Mouse (Mus musculus) midbrain, embryonic 14.5 days (tissue): ENCODE measurements around the gene Phf3. TPM values are rescaled to one million over a fixed set of nuclear protein-coding genes. Genes with fewer than 3 reads are reported as not detected.

ENCODE experiments used
- ATAC-seq: fragments of 200-750 bp; cut with Nextera tagmentation; 2 replicates; pipeline ENCODE4 v1.8.0; 2017; ENCODE audit warnings: moderate number of reproducible peaks, moderate library complexity; ENCODE audit not compliant: low FRiP score, low TSS enrichment
- DNase-seq: peaks from one replicate; pipeline ENCODE4 v3.0.0-alpha.2; 2015
- H3K27ac ChIP-seq: fragments of 300-500 bp; sonication (generic); replicated peaks from 2 replicates; pipeline ENCODE4 v1.5.1; 2014; ENCODE audit warnings: mild to moderate bottlenecking, low read depth, low read length, moderate library complexity
- H3K27me3 ChIP-seq: fragments of 300-500 bp; sonication (generic); 2 replicates; pipeline ENCODE4 v1.6.1; 2014; ENCODE audit warnings: low read length, control low read depth, mixed read lengths; ENCODE audit not compliant: control insufficient read depth, insufficient read depth
- H3K36me3 ChIP-seq: fragments of 300-500 bp; sonication (generic); 2 replicates; pipeline ENCODE4 v1.6.1; 2014; ENCODE audit warnings: low read length, control low read depth; ENCODE audit not compliant: control insufficient read depth, insufficient read depth
- H3K4me1 ChIP-seq: fragments of 300-500 bp; sonication (generic); 2 replicates; pipeline ENCODE4 v1.6.1; 2014; ENCODE audit warnings: mild to moderate bottlenecking, antibody characterized with exemption, low read length, control low read depth; ENCODE audit not compliant: control insufficient read depth, insufficient read depth
- H3K4me2 ChIP-seq: fragments of 300-500 bp; sonication (generic); 2 replicates; pipeline ENCODE4 v1.6.1; 2014; ENCODE audit warnings: mild to moderate bottlenecking, low read length, moderate library complexity
- H3K4me3 ChIP-seq: fragments of 300-500 bp; sonication (generic); replicated peaks from 2 replicates; pipeline ENCODE4 v1.5.1; 2014; ENCODE audit warnings: low read depth, low read length
- H3K9ac ChIP-seq: fragments of 300-500 bp; sonication (generic); replicated peaks from 2 replicates; pipeline ENCODE4 v1.6.1; 2014; ENCODE audit warnings: mild to moderate bottlenecking, low read length, moderate library complexity
- H3K9me3 ChIP-seq: fragments of 300-500 bp; sonication (generic); 2 replicates; pipeline ENCODE4 v1.6.1; 2016; ENCODE audit warnings: low read length, control low read depth, mixed read lengths; ENCODE audit not compliant: control insufficient read depth
- WGBS: fragments of 180-500 bp; shearing (Covaris S2); extraction: QIAGEN DNeasy Blood & Tissue Kit; methylation state at CpG from one replicate; pipeline ENCODE4 v1.1.7; 2014; 5-methylcytosine and 5-hydroxymethylcytosine counted together
- polyA plus RNA-seq: library from polyadenylated mRNA; unstranded; fragments of >200 nt; fragmentation: Nextera tagmentation; extraction: Ambion mirVana; gene quantifications from 2 replicates; pipeline ENCODE4 v1.2.1, GENCODE M21; 2014

Gene Phf3
- polyA plus RNA-seq, 1 experiment from 2014 or later = 59.1 TPM

GRCm38 (mm10) chr1:30849955-30850354 is 23.8 kb downstream of the Phf3 start:
- H3K4me3 ChIP-seq = no peak overlapping the region
- H3K9me3 ChIP-seq = no peaks in the 10 kb centered on the region
- ATAC-seq = no peak
- H3K27me3 ChIP-seq = no peaks in the 10 kb centered on the region
- no peaks in the 10 kb centered on the region for H3K36me3 ChIP-seq
- no peak overlapping the region for H3K27ac ChIP-seq
- no peak for DNase-seq
- no peak overlapping the region for H3K9ac ChIP-seq
- no peak overlapping the region for H3K4me2 ChIP-seq
- no peaks in the 10 kb centered on the region for H3K4me1 ChIP-seq
- 94% methylated on average over 3 of the region's 3 CpGs for WGBS

DNA sequence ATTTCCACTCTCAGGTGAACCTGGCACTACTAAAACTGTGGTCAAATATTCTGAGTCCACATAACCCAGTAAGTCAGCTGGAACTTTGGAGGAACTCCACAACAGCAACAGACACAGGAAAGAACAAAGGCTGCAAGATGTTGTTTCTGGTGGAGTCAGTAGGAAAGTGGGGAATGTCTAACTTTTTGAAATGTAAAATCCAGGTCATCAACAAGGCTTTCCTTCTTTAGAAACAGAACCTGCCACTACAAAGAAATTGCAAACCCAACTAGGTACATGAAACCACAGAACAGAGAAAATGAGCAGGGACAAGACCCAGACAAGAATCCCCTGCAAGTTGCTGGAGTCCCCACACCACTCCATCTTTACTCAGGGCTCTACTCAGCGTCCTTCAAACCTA is 26.0 kb downstream of the Phf3 start:
- Histone ChIP-seq H3K9me3 (no peaks in the 10 kb centered on the region), H3K4me3 (no peak overlapping the region), H3K4me2 (no peak overlapping the region), H3K9ac (no peak overlapping the region), H3K4me1 (no peaks in the 10 kb centered on the region), H3K27me3 (no peaks in the 10 kb centered on the region), H3K27ac (no peak overlapping the region), H3K36me3 (no peaks in the 10 kb centered on the region)
- 81% methylated on average over 1 of the region's 1 CpGs for WGBS
- DNase-seq (no peak), ATAC-seq (no peak)

GRCm38 (mm10) chr1:30839662-30840061 is 34.1 kb downstream of the Phf3 start:
- DNase-seq = no peak
- no peaks in the 10 kb centered on the region for H3K4me1 ChIP-seq
- no peak overlapping the region for H3K4me3 ChIP-seq
- no peak for ATAC-seq
- WGBS = 68% methylated on average over 3 of the region's 3 CpGs
- H3K36me3 ChIP-seq = peaks cover 4% of the 10 kb centered on the region; the same call in 1 of the 2 replicates
- no peak overlapping the region for H3K27ac ChIP-seq
- H3K4me2 ChIP-seq = no peak overlapping the region
- no peaks in the 10 kb centered on the region for H3K9me3 ChIP-seq
- no peak overlapping the region for H3K9ac ChIP-seq
- no peaks in the 10 kb centered on the region for H3K27me3 ChIP-seq

DNA sequence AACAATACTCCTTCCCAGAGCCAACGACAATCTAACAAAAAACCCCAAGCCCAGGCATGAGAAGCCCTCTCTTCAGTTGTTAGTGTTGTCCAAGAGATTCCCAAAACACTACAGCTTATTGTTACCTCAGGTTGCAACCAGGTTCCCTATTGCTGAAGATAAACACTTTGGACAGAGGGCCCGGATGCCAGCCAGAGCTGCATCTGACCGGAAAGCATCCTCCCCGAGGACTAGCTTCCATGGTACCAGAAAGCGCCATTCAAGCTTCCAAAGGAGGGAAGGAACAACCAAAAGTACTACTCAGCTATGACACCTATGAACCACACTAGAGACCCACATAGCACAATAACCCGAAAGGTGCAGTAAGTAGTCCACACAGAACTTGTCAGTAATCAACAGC is 38.2 kb downstream of the Phf3 start:
- 94% methylated on average over 6 of the region's 6 CpGs for WGBS
- no peak overlapping the region for H3K4me3 ChIP-seq

GRCm38 (mm10) chr1:30832778-30833177 is 40.9 kb downstream of the Phf3 start:
- no peak overlapping the region for H3K9ac ChIP-seq

More for the DNA sequence above, 38.2 kb downstream of the Phf3 start:
- Histone ChIP-seq H3K4me1 (no peaks in the 10 kb centered on the region), H3K4me2 (no peak overlapping the region), H3K9me3 (no peaks in the 10 kb centered on the region), H3K27me3 (no peaks in the 10 kb centered on the region), H3K36me3 (peaks cover 12% of the 10 kb centered on the region), H3K27ac (no peak overlapping the region), H3K9ac (no peak overlapping the region)
- ATAC-seq (no peak), DNase-seq (no peak)

DNA sequence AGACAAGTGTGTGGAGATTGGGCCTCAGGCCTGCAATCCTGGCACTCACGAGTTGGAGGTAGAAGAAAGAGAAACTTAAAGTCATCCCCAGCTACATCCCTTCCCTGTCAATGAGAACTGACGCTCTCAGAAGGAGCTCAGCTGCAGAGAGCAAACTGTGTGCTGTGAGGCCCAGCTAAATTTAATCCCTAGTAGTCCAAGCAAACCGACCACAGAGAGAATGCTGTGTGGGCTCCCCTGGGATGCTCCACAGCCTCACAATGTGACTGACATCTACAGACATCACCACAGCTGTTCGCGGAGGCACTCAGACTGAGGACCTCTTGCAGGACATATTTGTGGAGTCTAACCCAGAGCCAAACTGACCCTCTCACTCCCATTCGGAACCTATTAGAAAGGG is 54.3 kb downstream of the Phf3 start:
- Histone ChIP-seq H3K27me3 (no peaks in the 10 kb centered on the region), H3K27ac (no peak overlapping the region), H3K9ac (no peak overlapping the region), H3K4me1 (no peaks in the 10 kb centered on the region), H3K36me3 (peaks cover 40% of the 10 kb centered on the region), H3K9me3 (no peaks in the 10 kb centered on the region), H3K4me3 (no peak overlapping the region), H3K4me2 (no peak overlapping the region)
- ATAC-seq = no peak
- no peak for DNase-seq
- WGBS = 86% methylated on average over 6 of the region's 6 CpGs

More at GRCm38 (mm10) chr1:30832778-30833177, 40.9 kb downstream of the Phf3 start:
- Histone ChIP-seq H3K27ac (no peak overlapping the region), H3K27me3 (no peaks in the 10 kb centered on the region), H3K4me3 (no peak overlapping the region), H3K9me3 (no peaks in the 10 kb centered on the region), H3K4me1 (no peaks in the 10 kb centered on the region), H3K36me3 (peaks cover 27% of the 10 kb centered on the region), H3K4me2 (no peak overlapping the region)
- DNase-seq (no peak), ATAC-seq (no peak)
- 91% methylated on average over 4 of the region's 4 CpGs for WGBS

DNA sequence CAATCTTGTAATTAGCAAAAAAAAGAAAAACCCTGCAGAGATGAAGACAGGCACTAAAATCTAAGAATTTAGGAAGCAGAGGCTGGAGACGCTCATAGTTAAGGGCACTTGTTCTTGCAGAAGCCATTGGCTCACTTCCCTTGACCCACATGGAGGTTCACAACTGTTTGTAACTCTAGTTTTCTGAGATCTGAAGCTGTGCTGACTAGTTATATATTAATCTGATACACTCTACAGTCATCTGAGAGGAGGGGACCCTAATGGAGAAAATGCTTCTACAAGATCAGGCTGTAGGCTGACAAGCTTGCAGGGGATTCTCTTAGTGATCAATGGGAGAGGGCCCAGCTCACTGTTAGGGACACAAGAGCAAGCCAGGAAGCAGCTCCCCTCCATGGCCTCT is 58.1 kb downstream of the Phf3 start:
- no peaks in the 10 kb centered on the region for H3K4me1 ChIP-seq
- H3K9ac ChIP-seq = no peak overlapping the region
- no peak overlapping the region for H3K4me3 ChIP-seq
- ATAC-seq (no peak), DNase-seq (no peak)
- H3K9me3 ChIP-seq = no peaks in the 10 kb centered on the region
- H3K36me3 ChIP-seq = peaks cover 62% of the 10 kb centered on the region
- no peak overlapping the region for H3K27ac ChIP-seq
- 96% methylated on average over 1 of the region's 1 CpGs for WGBS
- no peak overlapping the region for H3K4me2 ChIP-seq
- no peaks in the 10 kb centered on the region for H3K27me3 ChIP-seq

DNA sequence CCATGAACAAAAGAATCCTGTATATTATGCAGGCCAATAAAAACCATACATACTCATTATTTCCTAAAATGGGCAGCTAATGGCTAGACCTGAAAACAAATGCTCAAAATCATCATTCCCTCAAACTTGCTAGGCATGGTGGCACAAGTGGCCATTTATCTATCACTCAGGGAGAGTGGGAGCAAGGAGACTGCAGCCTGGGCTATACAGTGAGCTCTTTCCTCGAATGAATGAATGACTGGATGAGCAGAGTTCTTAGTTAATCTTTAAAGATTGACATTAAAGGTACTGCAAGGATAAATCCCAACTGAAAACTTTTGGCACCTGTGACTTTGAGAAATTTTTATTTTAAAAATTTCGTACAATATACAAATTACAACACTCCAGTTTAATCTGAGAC is 58.7 kb downstream of the Phf3 start:
- H3K4me3 ChIP-seq = no peak overlapping the region
- no peaks in the 10 kb centered on the region for H3K4me1 ChIP-seq
- no peak overlapping the region for H3K9ac ChIP-seq
- DNase-seq (no peak), ATAC-seq (no peak)
- no peak overlapping the region for H3K27ac ChIP-seq
- no peaks in the 10 kb centered on the region for H3K27me3 ChIP-seq
- H3K4me2 ChIP-seq = no peak overlapping the region
- no peaks in the 10 kb centered on the region for H3K9me3 ChIP-seq
- H3K36me3 ChIP-seq = peaks cover 62% of the 10 kb centered on the region
- 89% methylated on average over 2 of the region's 2 CpGs for WGBS

- Histone ChIP-seq H3K4me3 (no peak overlapping the region), H3K27me3 (no peaks in the 10 kb centered on the region), H3K9me3 (no peaks in the 10 kb centered on the region), H3K36me3 (peaks cover 80% of the 10 kb centered on the region), H3K4me2 (no peak overlapping the region), H3K27ac (no peak overlapping the region), H3K4me1 (no peaks in the 10 kb centered on the region), H3K9ac (no peak overlapping the region)
- WGBS = 89% methylated on average over 10 of the region's 10 CpGs
- ATAC-seq (no peak), DNase-seq (no peak)
Measured at GRCm38 (mm10) chr1:30808101-30808699, 65.5 kb downstream of the Phf3 start.
